Mouse (Mus musculus) hindbrain, embryonic 10.5 days (tissue): ENCODE results near the gene Acsl3. TPM values are rescaled to one million over a fixed set of nuclear protein-coding genes. Genes with fewer than 3 reads are reported as not detected.

Experiments
- DNase-seq: peaks from one replicate; pipeline ENCODE4 v3.0.0-alpha.2; 2017; ENCODE audit warnings: low spot score
- H3K27ac ChIP-seq: fragments of 300-500 bp; sonication (generic); 2 replicates; pipeline ENCODE4 v1.5.1; 2016; ENCODE audit warnings: mild to moderate bottlenecking, moderate library complexity
- H3K27me3 ChIP-seq: fragments of 300-500 bp; sonication (generic); 2 replicates; pipeline ENCODE4 v1.6.1; 2016; ENCODE audit warnings: mild to moderate bottlenecking; ENCODE audit not compliant: poor library complexity, insufficient read depth, severe bottlenecking
- H3K36me3 ChIP-seq: fragments of 300-500 bp; sonication (generic); 2 replicates; pipeline ENCODE4 v1.6.1; 2016; ENCODE audit warnings: mild to moderate bottlenecking, moderate library complexity
- H3K4me1 ChIP-seq: fragments of 300-500 bp; sonication (generic); replicated peaks from 2 replicates; pipeline ENCODE4 v1.6.1; 2016; ENCODE audit warnings: mild to moderate bottlenecking
- H3K4me3 ChIP-seq: fragments of 300-500 bp; sonication (generic); 2 replicates; pipeline ENCODE4 v1.5.1; 2016; ENCODE audit warnings: mild to moderate bottlenecking, moderate library complexity
- H3K9me3 ChIP-seq: fragments of 300-500 bp; sonication (generic); 2 replicates; pipeline ENCODE4 v1.6.1; 2016; ENCODE audit warnings: mild to moderate bottlenecking, moderate library complexity
- WGBS: fragments of 180-500 bp; shearing (Covaris S2); methylation state at CpG from one replicate; pipeline ENCODE4 v1.1.7; 2016; 5-methylcytosine and 5-hydroxymethylcytosine counted together
- polyA plus RNA-seq: library from polyadenylated mRNA; unstranded; fragments of >200 nt; fragmentation: Nextera tagmentation; extraction: Ambion mirVana; gene quantifications from 2 replicates; pipeline ENCODE4 v1.2.1, GENCODE M21; 2016

Acsl3 gene
- polyA plus RNA-seq, 1 experiment from 2014 or later: 62.1 TPM

DNA sequence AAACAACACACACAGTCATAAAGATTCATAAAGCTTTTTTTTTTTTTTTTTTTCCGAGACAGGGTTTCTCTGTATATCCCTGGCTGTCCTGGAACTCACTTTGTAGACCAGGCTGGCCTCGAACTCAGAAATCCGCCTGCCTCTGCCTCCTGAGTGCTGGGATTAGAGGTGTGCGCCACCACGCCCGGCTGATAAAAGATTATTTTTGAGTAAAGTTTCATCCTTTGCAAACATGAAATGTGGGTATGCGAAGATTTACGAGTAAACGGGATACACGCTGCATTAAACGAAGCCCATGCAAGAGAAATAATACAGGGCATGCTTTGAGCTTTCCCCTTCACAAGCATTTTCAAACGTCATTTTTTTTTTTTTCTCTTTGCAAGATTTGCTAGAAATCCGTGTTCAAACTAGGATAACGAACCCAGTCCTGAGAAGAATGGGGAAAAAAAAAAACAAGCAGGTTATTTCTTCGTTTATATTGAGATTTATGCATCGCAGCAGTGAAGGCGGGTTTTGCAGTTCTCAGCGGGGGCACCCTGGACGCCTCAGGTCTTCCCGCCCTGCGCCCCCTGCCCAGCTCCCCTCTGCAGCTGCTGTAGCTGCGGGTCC, 500 bp upstream of the Acsl3 start:
- no peaks in the 10 kb centered on the region for H3K36me3 ChIP-seq
- WGBS: 32% methylated on average over 22 of the region's 22 CpGs
- H3K27me3 ChIP-seq: no peaks in the 10 kb centered on the region
- no peaks in the 10 kb centered on the region for H3K9me3 ChIP-seq
- no peak for DNase-seq
- H3K4me3 ChIP-seq: peak overlapping the region; percentile 98
- peaks cover 39% of the 10 kb centered on the region for H3K4me1 ChIP-seq
- peak overlapping the region; percentile 99 for H3K27ac ChIP-seq

DNA sequence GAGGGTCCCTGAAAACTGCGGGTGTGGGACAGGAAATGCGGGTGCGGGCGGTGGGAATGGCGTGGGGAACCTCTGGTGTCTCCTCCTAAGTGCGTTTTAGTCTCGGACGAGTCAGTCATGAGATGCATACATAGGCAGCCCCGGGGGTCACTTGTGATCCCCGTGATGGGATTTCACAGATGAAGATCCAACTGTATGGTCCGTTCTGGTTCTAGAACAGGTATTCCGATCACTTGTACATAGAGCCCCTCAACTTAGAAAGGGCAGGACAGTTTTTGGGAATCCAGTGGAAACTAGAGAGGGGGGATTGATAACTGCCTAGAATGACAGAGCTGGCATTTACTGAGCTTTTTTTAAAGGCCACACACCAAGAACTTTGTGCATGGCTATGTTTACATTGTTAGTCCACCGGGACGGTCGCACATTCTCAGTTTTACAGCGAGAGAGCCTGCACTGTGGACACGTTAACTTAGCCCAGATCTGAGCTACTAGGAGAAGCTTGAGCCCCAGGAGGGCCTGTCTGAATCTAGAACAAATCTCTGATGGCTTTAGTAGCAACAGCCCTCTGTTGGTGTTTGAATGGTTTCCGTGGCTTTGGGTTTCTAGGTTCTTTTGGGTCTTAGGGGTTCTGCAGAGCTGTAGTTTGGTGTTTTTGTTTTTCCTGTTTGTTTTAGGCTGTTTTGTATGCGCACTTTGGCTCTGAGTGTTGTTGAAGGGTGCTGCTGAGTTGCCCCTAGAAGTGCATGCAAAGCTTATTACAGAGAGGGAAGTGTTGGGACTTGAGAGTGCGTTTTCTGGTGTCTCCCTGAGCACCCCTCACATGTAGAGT, 1.0 kb downstream of the Acsl3 start:
- H3K9me3 ChIP-seq: no peaks in the 10 kb centered on the region
- peaks cover 8% of the 10 kb centered on the region for H3K36me3 ChIP-seq
- peak; percentile 28 for DNase-seq
- 2% methylated on average over 20 of the region's 20 CpGs for WGBS
- H3K4me1 ChIP-seq: peaks cover 39% of the 10 kb centered on the region
- H3K4me3 ChIP-seq: peak overlapping the region; percentile 98
- H3K27me3 ChIP-seq: no peaks in the 10 kb centered on the region
- peak overlapping the region; percentile 99 for H3K27ac ChIP-seq

DNA sequence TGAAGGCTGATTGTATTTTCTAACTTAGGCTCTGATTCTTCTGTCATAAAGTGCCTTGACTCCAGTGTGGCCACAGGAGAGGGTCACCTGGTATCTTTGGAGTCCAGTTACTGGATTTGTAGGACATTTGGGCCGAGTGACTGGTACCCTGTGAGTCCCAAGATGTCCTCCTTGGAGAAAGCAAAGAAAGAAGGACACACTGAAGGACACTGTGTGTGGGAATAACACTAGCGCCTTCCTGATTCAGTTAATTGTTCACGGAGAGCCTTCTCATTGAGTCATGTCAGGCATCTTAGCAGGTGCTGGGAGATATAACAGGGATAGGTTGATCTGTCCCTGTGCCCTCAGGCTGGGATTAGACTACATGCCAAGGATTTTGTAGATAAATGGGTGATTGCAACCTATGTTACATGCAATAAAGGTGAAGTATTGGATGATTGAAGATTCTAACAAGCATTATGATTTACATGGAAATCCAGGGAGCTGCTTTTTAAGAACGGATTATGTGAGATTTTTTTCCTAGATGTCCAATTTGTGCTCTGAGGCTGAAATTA, 1.7 kb downstream of the Acsl3 start:
- 41% methylated on average over 4 of the region's 4 CpGs for WGBS
- H3K27ac ChIP-seq: peak overlapping the region; percentile 99

DNA sequence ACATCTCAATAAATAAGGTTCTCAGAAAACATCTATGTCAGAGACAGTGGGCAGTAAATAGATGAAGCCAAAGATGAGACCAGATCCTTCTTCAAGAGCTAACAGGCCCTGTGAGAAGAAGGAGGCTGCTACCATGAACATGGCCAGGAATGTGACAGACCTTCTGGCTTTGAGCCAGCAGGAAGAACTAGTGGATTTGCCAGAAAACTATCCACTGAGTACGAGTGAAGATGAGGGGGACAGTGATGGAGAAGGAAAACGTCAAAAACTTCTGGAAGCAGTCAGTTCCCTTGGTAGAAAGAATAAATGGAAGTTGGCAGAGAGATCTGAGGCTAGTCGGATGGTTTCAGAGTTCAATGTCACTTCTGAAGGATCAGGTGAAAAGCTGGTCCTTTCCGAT, 6.7 kb downstream of the Acsl3 start:
- no peak overlapping the region for H3K4me3 ChIP-seq
- H3K27ac ChIP-seq: no peak overlapping the region
- WGBS: 93% methylated on average over 4 of the region's 4 CpGs
- H3K4me1 ChIP-seq: peaks cover 23% of the 10 kb centered on the region
- H3K27me3 ChIP-seq: no peaks in the 10 kb centered on the region
- H3K9me3 ChIP-seq: no peaks in the 10 kb centered on the region
- H3K36me3 ChIP-seq: peaks cover 64% of the 10 kb centered on the region
- DNase-seq: no peak

More for the DNA sequence above, 1.7 kb downstream of the Acsl3 start:
- Histone ChIP-seq H3K4me3 (peak overlapping the region; percentile 98), H3K27me3 (no peaks in the 10 kb centered on the region), H3K9me3 (no peaks in the 10 kb centered on the region), H3K4me1 (peaks cover 39% of the 10 kb centered on the region), H3K36me3 (peaks cover 14% of the 10 kb centered on the region)
- no peak for DNase-seq

DNA sequence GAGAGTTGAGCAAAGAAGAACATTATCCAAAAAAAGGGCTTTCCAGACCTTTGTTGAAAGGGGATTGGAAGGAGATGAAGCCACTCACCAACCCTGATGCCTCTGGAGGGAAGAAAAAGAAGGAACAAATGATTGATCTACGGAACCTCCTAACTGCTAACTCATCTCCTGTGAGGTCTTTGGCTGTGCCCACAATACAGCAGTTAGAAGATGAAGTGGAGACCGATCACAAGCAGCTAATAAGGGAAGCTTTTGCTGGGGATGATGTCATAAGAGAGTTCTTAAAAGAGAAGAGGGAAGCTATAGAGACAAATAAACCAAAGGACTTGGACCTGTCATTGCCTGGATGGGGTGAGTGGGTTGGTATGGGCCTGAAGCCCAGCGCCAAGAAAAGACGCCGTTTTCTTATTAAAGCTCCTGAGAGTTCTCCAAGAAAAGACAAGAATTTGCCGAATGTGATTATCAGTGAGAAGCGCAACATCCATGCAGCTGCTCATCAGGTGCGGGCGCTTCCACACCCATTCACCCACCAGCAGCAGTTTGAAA, 8.4 kb downstream of the Acsl3 start:
- Histone ChIP-seq H3K4me3 (no peak overlapping the region), H3K36me3 (peaks cover 71% of the 10 kb centered on the region), H3K27me3 (no peaks in the 10 kb centered on the region), H3K9me3 (no peaks in the 10 kb centered on the region), H3K4me1 (peaks cover 6% of the 10 kb centered on the region), H3K27ac (no peak overlapping the region)
- DNase-seq: no peak
- WGBS: 96% methylated on average over 9 of the region's 9 CpGs

DNA sequence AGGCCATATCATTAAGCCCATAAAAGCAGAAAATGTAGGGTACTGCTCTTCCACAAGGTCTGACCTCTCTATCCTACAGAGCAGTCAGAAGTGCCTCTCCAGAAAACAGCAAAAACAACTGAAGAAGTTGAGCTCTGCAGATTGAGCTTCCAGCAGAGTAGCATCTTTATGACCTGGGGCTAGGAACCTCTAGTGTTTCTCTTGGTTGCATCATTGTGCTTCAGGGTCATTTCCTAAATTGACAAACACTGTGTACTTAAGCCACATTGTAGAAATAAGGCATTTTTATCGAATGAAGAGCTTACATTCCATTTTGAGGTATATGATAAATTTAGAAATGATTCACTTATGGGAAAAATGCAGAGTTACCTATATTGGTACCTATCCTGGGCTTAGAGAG, 9.0 kb downstream of the Acsl3 start:
- no peaks in the 10 kb centered on the region for H3K27me3 ChIP-seq
- H3K27ac ChIP-seq: no peak overlapping the region
- H3K4me1 ChIP-seq: peaks cover under 1% of the 10 kb centered on the region; the same call in 1 of the 2 replicates
- 94% methylated on average over 1 of the region's 1 CpGs for WGBS
- H3K9me3 ChIP-seq: no peaks in the 10 kb centered on the region
- H3K36me3 ChIP-seq: peaks cover 71% of the 10 kb centered on the region
- no peak for DNase-seq
- H3K4me3 ChIP-seq: no peak overlapping the region

DNA sequence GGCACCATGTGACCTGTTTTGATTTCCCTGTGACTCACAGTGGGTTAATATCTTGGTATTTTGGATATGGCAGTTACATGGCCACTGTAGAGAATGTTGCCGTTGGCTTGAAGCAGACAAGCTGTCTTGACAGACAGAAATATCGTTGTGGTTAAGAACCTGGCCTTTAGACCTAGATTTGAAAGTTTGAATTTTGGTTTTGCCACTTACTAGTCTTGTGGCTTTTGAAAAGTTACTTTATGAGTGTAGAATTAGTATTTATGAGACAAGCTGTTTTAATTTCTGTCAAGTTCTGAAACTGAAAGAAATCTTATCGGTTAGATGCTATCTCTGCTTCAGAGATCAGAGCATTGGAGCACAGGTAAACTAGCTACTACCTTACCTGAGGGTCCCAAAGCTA, 24.7 kb downstream of the Acsl3 start:
- Histone ChIP-seq H3K9me3 (no peaks in the 10 kb centered on the region), H3K4me1 (no peaks in the 10 kb centered on the region), H3K27ac (no peak overlapping the region), H3K27me3 (no peaks in the 10 kb centered on the region), H3K4me3 (no peak overlapping the region), H3K36me3 (peaks cover 29% of the 10 kb centered on the region)
- WGBS: 92% methylated on average over 3 of the region's 3 CpGs
- DNase-seq: no peak

DNA sequence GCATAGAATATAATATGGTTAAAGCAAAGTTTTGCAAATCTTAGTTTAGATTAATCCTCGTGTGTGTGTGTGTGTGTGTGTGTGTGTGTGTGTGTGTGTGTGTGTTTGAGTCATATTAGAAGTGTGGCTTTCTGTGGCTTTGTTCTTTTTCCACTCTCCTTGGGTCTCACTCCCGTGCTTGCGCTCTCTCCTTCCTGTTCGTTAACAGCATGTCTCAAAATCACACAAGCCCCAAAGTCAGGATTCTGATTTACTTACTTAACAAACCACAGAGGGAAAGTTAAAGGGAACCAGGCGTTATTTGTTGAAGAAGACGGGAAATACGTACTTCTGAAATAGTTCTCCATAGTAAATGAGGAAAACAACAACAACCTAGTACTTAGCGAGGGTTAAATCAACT, 26.5 kb downstream of the Acsl3 start:
- Histone ChIP-seq H3K4me1 (no peaks in the 10 kb centered on the region), H3K36me3 (peaks cover 39% of the 10 kb centered on the region), H3K27ac (no peak overlapping the region), H3K9me3 (no peaks in the 10 kb centered on the region), H3K27me3 (no peaks in the 10 kb centered on the region), H3K4me3 (no peak overlapping the region)
- 92% methylated on average over 8 of the region's 8 CpGs for WGBS
- no peak for DNase-seq

DNA sequence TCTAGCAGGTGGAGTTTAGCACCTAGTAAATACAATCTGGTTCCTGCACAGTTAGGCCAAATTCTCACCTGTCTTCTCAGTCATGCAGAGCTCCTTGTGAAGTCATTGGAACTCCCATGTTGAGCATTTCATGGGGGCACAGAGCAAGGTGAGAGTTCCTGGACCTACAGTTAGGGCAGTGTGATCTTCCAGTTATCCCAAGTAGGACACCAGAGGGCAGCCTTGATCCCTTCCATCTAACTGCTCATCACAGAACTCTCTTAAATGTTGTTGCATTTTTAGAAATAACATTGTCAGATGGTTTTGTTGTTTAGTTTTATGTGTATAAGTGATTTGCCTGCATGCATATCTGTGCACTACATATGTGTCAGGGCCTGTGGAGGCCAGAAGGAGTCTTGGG, 29.2 kb downstream of the Acsl3 start:
- DNase-seq: no peak
- Histone ChIP-seq H3K9me3 (no peaks in the 10 kb centered on the region), H3K36me3 (peaks cover 59% of the 10 kb centered on the region), H3K4me3 (no peak overlapping the region), H3K27me3 (no peaks in the 10 kb centered on the region), H3K27ac (no peak overlapping the region), H3K4me1 (no peaks in the 10 kb centered on the region)

DNA sequence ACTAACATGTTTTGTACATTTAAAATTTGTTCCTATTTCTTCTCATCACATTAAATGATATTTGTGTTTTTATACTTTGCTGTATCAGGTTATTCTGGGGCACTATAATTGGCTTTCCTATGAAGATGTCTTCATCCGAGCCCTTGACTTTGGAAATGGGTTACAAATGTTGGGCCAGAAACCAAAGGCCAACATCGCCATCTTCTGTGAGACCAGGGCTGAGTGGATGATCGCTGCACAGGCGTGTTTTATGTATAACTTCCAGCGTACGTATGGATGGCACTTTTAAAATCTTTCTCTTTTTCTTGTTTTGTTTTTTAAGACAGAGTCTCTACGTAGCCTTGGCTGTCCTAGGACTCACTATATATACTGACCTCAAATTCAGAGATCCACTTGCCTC, 30.5 kb downstream of the Acsl3 start:
- DNase-seq: no peak
- H3K4me1 ChIP-seq: no peaks in the 10 kb centered on the region
- no peaks in the 10 kb centered on the region for H3K9me3 ChIP-seq
- H3K36me3 ChIP-seq: peaks cover 60% of the 10 kb centered on the region
- H3K27me3 ChIP-seq: no peaks in the 10 kb centered on the region
- 91% methylated on average over 7 of the region's 7 CpGs for WGBS
- no peak overlapping the region for H3K27ac ChIP-seq
- H3K4me3 ChIP-seq: no peak overlapping the region

DNA sequence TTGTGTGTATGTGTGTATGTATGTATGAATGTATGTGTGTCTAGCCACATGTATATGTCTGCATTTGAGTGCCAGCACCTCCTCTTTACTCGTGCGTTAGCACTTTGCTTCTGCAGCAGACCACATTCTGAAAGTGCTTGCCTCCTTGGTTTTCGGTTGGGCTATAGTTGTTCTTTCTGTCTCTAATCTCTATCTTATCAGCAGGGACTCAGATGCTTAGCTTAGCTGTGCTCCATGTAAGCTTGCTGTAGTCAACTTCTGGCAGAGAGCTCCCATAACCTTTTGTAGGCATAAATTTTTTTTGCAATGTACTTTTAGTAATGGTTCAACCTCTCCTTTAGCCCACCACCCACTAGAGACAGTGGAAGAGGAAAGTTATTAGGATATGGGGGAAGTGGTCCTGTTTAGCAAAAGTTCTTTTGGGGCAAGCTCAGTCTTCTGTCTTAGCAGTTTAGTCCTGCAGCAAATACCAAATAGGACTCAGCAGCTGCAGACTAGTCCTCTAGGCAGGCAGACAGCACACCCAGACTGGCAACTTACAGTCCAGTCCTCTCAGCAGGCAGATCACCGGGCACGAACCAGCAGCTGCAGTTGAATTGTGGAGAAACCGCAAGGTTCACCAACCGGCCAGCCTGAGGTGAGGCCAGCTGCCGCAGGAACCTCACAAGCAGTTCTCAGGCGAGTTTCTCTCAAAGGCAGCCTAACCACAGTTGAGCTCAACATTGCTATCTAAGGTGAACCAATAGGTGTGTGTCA, 37.1 kb downstream of the Acsl3 start:
- Histone ChIP-seq H3K27ac (no peak overlapping the region), H3K27me3 (no peaks in the 10 kb centered on the region), H3K4me1 (no peaks in the 10 kb centered on the region), H3K9me3 (no peaks in the 10 kb centered on the region), H3K4me3 (no peak overlapping the region), H3K36me3 (peaks cover 92% of the 10 kb centered on the region)
- 92% methylated on average over 9 of the region's 9 CpGs for WGBS
- DNase-seq: no peak

DNA sequence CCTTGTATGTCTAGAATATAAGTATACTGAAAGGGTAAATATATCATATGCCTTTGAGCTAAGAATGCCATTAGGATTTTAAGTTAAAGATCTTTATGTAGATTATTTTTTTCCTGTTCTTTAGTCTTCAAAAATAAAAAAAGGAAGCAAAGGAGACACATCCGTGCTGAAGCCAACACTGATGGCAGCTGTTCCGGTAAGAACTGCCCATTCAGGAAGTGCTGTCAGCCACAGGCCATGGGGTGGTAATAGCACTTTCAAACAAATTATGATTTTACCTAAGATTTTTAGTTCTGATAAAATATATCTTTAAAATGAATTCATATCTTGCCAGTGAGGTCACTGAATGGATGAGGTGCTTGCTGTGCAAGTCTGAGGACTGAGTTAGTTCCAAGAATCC, 38.7 kb downstream of the Acsl3 start:
- H3K36me3 ChIP-seq: peaks cover 92% of the 10 kb centered on the region
- no peaks in the 10 kb centered on the region for H3K27me3 ChIP-seq
- 94% methylated on average over 2 of the region's 2 CpGs for WGBS
- H3K4me3 ChIP-seq: no peak overlapping the region
- no peaks in the 10 kb centered on the region for H3K4me1 ChIP-seq
- no peaks in the 10 kb centered on the region for H3K9me3 ChIP-seq
- DNase-seq: no peak
- no peak overlapping the region for H3K27ac ChIP-seq
